Mouse (Mus musculus): ENCODE measurements around the gene Nrbf2. TPM values are rescaled to one million over a fixed set of nuclear protein-coding genes. Genes with fewer than 3 reads are reported as not detected.

Gene Nrbf2
- polyA plus RNA-seq, 1 experiment from 2014 or later: 42.5 TPM

DNA sequence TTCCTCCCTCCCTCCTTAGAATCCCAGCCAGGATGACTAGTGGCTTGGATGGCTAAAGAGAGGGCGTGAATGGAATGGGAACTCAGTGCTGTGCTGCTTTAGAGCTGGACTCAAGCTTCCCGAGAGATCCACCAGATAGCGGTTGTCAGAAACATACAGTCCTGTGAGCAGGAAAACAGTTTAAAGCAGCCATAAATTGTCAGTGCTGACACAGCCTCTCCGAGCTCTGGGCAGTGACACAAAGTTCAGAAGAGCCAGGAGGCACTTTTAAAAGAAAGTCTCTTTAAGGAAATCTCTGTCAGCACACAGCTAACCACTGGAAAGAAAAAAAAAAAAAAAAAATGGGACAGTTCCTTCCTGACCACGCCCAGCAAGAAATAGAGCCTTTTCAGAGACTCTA lies 32.8 kb downstream of the Nrbf2 start:
- Histone ChIP-seq H3K4me2 (no peak overlapping the region), H3K27ac (no peak overlapping the region), H3K4me1 (replicated peaks) (no peaks in the 10 kb centered on the region), H3K9me3 (no peaks in the 10 kb centered on the region; the same call in 1 of the 2 replicates), H3K9ac (replicated peaks) (no peak overlapping the region), H3K27me3 (no peaks in the 10 kb centered on the region), H3K4me3 (replicated peaks) (no peak overlapping the region), H3K36me3 (peaks cover 81% of the 10 kb centered on the region)
- WGBS: 60% methylated on average over 5 of the region's 5 CpGs
- no peak for ATAC-seq (ENCODE audit: insufficient number of reproducible peaks, insufficient read depth, low FRiP score, low TSS enrichment, low read depth)

DNA sequence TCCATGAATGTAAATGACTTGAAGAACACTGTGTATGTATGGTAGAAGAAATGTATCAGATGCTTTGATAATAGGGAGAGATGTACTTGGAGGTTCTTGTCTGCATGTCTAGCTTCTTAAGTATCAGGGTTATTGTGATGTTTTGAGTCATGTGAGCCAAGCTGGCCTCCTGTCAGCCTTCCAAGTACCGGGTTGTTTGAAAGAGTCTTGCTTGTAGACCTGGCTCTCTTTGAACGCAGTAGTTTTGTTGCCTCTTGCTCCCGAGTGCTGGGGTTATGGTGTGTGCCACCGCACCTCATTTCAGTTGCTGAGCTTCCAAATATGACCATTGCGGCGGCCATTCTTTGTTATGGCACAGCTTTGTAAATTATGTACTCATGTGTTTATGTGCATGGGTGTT lies 34.3 kb downstream of the Nrbf2 start:
- Histone ChIP-seq H3K27me3 (no peaks in the 10 kb centered on the region), H3K27ac (no peak overlapping the region), H3K9me3 (peaks cover 5% of the 10 kb centered on the region), H3K9ac (replicated peaks) (no peak overlapping the region), H3K4me3 (replicated peaks) (no peak overlapping the region), H3K4me2 (no peak overlapping the region), H3K36me3 (peaks cover 83% of the 10 kb centered on the region), H3K4me1 (replicated peaks) (no peaks in the 10 kb centered on the region)
- WGBS: 93% methylated on average over 6 of the region's 6 CpGs
- ATAC-seq (ENCODE audit: insufficient number of reproducible peaks, insufficient read depth, low FRiP score, low TSS enrichment, low read depth): no peak

DNA sequence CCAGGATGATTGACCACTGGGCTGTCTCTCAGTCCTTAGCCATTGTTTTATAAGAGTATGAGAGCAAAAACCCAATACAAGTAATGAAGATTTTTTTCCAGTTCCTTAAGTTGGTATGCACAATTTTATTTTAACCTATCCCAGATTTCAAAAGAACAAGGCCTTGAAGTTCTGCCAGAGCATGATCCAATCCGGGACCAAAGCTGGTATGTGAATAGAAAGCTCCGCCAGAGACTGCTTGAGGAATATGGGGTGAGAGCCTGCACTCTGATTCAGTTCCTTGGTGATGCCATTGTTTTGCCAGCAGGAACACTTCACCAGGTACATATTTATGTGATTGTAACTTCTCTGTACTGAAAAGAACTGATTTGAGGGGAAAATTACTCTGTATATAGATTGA lies 35.6 kb downstream of the Nrbf2 start:
- Histone ChIP-seq H3K4me3 (replicated peaks) (no peak overlapping the region), H3K27me3 (no peaks in the 10 kb centered on the region), H3K9me3 (peaks cover 5% of the 10 kb centered on the region), H3K27ac (no peak overlapping the region), H3K4me1 (replicated peaks) (no peaks in the 10 kb centered on the region), H3K36me3 (peaks cover 81% of the 10 kb centered on the region), H3K4me2 (no peak overlapping the region), H3K9ac (replicated peaks) (no peak overlapping the region)
- ATAC-seq (ENCODE audit: insufficient number of reproducible peaks, insufficient read depth, low FRiP score, low TSS enrichment, low read depth): no peak
- WGBS: 92% methylated on average over 2 of the region's 2 CpGs

DNA sequence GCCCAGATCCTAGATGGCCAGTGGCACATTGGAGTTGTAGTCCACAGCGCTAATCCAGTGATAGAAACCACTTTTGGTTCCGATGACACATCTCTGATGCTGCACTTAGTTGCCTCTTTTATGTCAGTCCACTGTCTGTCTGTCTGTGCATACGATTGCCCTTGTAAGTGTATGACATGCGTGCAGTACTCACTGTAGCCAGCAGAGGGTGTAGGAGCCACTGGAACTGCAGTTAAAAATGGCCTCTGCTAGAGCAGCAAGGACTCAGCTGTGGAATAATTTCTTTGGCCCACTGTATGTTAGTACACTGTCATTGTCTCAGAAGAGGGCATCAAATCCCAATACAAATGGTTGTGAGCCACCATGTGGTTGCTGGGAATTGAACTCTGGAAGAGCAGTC lies 38.0 kb downstream of the Nrbf2 start:
- H3K36me3 ChIP-seq: peaks cover 79% of the 10 kb centered on the region

DNA sequence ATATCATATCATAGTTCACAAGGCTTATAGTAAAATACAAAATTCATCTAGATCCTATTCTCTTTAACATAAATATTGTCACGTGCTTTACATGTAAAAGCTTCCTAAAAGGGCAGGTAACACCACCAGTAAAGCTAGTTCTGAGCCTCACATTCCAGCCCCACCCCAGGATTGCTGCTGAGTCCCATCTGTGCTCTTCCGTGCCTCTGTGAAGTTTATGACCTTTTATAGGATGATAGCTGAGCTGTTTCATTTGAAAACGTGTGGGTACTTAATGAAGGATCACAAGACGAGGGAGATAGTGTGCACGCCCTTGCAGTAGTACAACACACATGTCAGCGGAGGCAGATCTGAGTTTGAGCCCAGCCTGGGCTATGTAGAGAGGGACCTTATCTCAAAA lies 54.7 kb downstream of the Nrbf2 start:
- no peak overlapping the region for H3K27ac ChIP-seq
- H3K4me2 ChIP-seq: no peak overlapping the region
- no peaks in the 10 kb centered on the region for H3K9me3 ChIP-seq
- no peaks in the 10 kb centered on the region for H3K27me3 ChIP-seq
- no peak overlapping the region for H3K4me3 ChIP-seq (replicated peaks)
- no peak for ATAC-seq (ENCODE audit: insufficient number of reproducible peaks, insufficient read depth, low FRiP score, low TSS enrichment, low read depth)
- WGBS: 63% methylated on average over 6 of the region's 6 CpGs
- no peaks in the 10 kb centered on the region for H3K4me1 ChIP-seq (replicated peaks)
- H3K9ac ChIP-seq (replicated peaks): no peak overlapping the region
- H3K36me3 ChIP-seq: peaks cover 78% of the 10 kb centered on the region

More for the DNA sequence above, 38.0 kb downstream of the Nrbf2 start:
- Histone ChIP-seq H3K27ac (no peak overlapping the region), H3K27me3 (no peaks in the 10 kb centered on the region), H3K9ac (replicated peaks) (no peak overlapping the region), H3K4me1 (replicated peaks) (no peaks in the 10 kb centered on the region), H3K9me3 (peaks cover 5% of the 10 kb centered on the region), H3K4me3 (replicated peaks) (no peak overlapping the region), H3K4me2 (no peak overlapping the region)
- ATAC-seq (ENCODE audit: insufficient number of reproducible peaks, insufficient read depth, low FRiP score, low TSS enrichment, low read depth): no peak
- WGBS: 90% methylated on average over 4 of the region's 4 CpGs

DNA sequence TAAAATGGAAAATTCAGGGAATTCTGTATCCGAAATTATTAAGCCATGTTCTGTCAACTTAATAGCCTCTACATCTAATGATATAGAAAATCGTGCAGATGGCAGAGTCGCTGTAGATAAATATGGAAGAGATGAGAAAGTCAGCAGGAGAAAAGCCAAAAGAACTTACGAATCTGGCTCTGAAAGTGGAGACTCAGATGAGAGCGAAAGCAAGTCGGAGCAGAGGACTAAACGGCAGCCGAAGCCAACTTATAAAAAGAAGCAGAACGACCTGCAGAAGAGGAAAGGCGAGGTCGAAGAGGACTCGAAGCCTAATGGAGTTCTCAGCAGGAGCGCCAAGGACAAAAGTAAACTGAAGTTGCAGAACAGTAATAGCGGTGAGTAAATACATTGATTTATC lies 58.6 kb downstream of the Nrbf2 start:
- H3K4me2 ChIP-seq: no peak overlapping the region
- ATAC-seq (ENCODE audit: insufficient number of reproducible peaks, insufficient read depth, low FRiP score, low TSS enrichment, low read depth): no peak

DNA sequence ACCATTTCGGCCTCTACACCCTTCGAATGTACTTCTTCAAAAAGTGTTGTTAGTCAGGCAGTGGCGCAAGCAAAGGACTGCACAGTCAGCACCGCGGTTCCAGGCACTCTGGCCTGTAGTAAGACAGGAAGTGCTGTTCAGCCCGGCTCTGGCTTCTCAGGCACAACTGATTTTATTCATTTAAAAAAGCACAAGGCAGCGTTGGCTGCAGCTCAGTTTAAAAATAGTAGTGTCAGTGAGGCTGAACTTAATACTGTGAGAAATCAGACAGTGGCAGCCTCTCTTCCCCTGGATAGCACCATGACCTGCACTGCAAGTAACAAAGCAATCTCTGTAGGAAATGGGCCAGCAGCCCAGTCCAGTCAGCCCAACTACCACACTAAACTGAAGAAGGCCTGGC lies 59.0 kb downstream of the Nrbf2 start:
- H3K4me3 ChIP-seq (replicated peaks): no peak overlapping the region
- H3K27me3 ChIP-seq: no peaks in the 10 kb centered on the region
- ATAC-seq (ENCODE audit: insufficient number of reproducible peaks, insufficient read depth, low FRiP score, low TSS enrichment, low read depth): no peak
- H3K4me2 ChIP-seq: no peak overlapping the region
- H3K9ac ChIP-seq (replicated peaks): no peak overlapping the region
- H3K4me1 ChIP-seq (replicated peaks): no peaks in the 10 kb centered on the region
- no peaks in the 10 kb centered on the region for H3K9me3 ChIP-seq
- 82% methylated on average over 7 of the region's 7 CpGs for WGBS
- H3K36me3 ChIP-seq: peaks cover 66% of the 10 kb centered on the region
- H3K27ac ChIP-seq: no peak overlapping the region

More for the DNA sequence above, 58.6 kb downstream of the Nrbf2 start:
- Histone ChIP-seq H3K9me3 (no peaks in the 10 kb centered on the region), H3K9ac (replicated peaks) (no peak overlapping the region), H3K4me3 (replicated peaks) (no peak overlapping the region), H3K27ac (no peak overlapping the region), H3K27me3 (no peaks in the 10 kb centered on the region), H3K4me1 (replicated peaks) (no peaks in the 10 kb centered on the region), H3K36me3 (peaks cover 66% of the 10 kb centered on the region)
- WGBS: 93% methylated on average over 14 of the region's 14 CpGs

DNA sequence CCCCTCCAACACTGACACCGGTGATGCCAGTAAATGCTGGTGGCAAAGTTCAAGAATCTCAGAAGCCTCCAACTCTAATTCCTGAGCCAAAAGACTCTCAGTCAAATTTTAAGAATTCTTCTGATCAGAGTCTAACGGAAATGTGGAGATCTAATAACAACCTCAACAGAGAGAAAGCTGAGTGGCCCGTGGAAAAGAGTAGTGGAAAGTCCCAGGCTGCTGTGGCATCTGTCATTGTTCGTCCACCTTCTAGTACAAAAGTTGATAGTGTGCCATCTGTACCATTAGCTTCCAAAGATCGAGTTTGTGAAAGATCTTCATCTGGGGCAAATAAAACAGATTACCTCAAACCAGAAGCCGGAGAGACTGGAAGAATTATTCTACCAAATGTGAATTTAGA lies 59.6 kb downstream of the Nrbf2 start:
- Histone ChIP-seq H3K27me3 (no peaks in the 10 kb centered on the region), H3K27ac (no peak overlapping the region), H3K36me3 (peaks cover 65% of the 10 kb centered on the region), H3K9ac (replicated peaks) (no peak overlapping the region), H3K4me3 (replicated peaks) (no peak overlapping the region), H3K4me1 (replicated peaks) (no peaks in the 10 kb centered on the region), H3K9me3 (no peaks in the 10 kb centered on the region), H3K4me2 (no peak overlapping the region)
- ATAC-seq (ENCODE audit: insufficient number of reproducible peaks, insufficient read depth, low FRiP score, low TSS enrichment, low read depth): no peak
- WGBS: 91% methylated on average over 6 of the region's 6 CpGs

DNA sequence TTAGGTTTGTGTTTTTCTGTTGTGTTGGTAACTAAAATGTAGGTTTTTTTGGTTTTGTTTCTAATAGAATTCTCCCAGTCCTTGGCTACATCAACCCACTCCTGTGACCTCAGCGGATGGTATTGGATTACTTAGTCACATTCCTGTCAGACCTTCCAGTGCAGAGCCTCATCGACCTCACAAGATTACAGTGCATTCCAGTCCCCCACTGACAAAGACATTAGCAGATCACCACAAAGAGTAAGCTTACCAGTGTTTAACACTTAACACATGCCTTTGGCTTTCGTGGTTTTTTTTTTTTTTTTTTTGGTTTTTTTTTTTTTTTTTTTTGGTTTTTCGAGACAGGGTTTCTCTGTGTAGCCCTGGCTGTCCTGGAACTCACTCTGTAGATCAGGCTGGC lies 61.2 kb downstream of the Nrbf2 start:
- Histone ChIP-seq H3K27me3 (no peaks in the 10 kb centered on the region), H3K9me3 (no peaks in the 10 kb centered on the region), H3K9ac (replicated peaks) (no peak overlapping the region), H3K36me3 (peaks cover 69% of the 10 kb centered on the region), H3K4me3 (replicated peaks) (no peak overlapping the region), H3K4me2 (no peak overlapping the region), H3K4me1 (replicated peaks) (no peaks in the 10 kb centered on the region), H3K27ac (no peak overlapping the region)
- WGBS: 79% methylated on average over 3 of the region's 4 CpGs
- ATAC-seq (ENCODE audit: insufficient number of reproducible peaks, insufficient read depth, low FRiP score, low TSS enrichment, low read depth): no peak

DNA sequence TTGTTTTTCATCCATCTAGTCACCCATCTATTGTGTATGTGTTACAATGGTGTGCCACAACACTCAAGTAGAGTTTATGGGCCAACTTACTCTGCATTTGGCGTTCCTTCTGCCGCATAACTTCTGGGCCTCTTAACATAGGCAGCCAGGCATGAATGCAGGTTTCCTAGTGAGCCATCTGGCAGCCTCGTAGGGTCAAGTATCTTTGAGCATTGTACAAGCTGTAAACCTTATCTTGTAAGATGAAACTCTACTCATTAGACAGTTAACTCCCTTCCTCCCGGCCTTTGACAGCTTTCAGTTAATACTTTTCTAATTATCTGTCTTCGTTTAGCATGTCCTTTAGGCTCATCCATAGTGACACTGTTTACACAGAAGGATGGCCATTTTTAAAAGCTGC lies 63.8 kb downstream of the Nrbf2 start:
- H3K4me1 ChIP-seq (replicated peaks): no peaks in the 10 kb centered on the region
- 60% methylated on average over 5 of the region's 5 CpGs for WGBS
- ATAC-seq (ENCODE audit: insufficient number of reproducible peaks, insufficient read depth, low FRiP score, low TSS enrichment, low read depth): no peak
- no peak overlapping the region for H3K9ac ChIP-seq (replicated peaks)
- H3K4me3 ChIP-seq (replicated peaks): no peak overlapping the region
- H3K9me3 ChIP-seq: no peaks in the 10 kb centered on the region
- no peak overlapping the region for H3K27ac ChIP-seq
- H3K4me2 ChIP-seq: no peak overlapping the region
- no peaks in the 10 kb centered on the region for H3K27me3 ChIP-seq
- peaks cover 66% of the 10 kb centered on the region for H3K36me3 ChIP-seq

DNA sequence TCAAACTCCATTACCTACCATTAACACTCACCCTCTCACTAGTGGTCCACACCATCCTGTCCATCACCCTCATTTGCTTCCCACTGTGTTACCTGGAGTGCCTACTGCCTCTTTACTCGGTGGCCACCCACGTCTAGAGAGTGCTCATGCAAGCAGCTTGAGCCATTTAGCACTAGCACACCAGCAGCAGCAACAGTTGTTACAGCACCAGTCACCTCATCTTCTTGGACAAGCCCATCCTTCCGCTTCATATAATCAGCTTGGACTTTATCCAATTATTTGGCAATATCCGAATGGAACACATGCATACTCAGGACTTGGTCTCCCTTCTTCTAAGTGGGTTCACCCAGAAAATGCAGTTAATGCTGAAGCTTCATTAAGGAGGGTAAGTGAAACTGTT lies 64.9 kb downstream of the Nrbf2 start:
- no peaks in the 10 kb centered on the region for H3K4me1 ChIP-seq (replicated peaks)
- no peak overlapping the region for H3K9ac ChIP-seq (replicated peaks)
- no peak overlapping the region for H3K27ac ChIP-seq
- H3K36me3 ChIP-seq: peaks cover 56% of the 10 kb centered on the region
- no peak for ATAC-seq (ENCODE audit: insufficient number of reproducible peaks, insufficient read depth, low FRiP score, low TSS enrichment, low read depth)
- 90% methylated on average over 4 of the region's 4 CpGs for WGBS
- no peak overlapping the region for H3K4me2 ChIP-seq
- no peaks in the 10 kb centered on the region for H3K27me3 ChIP-seq
- H3K9me3 ChIP-seq: no peaks in the 10 kb centered on the region
- H3K4me3 ChIP-seq (replicated peaks): no peak overlapping the region

DNA sequence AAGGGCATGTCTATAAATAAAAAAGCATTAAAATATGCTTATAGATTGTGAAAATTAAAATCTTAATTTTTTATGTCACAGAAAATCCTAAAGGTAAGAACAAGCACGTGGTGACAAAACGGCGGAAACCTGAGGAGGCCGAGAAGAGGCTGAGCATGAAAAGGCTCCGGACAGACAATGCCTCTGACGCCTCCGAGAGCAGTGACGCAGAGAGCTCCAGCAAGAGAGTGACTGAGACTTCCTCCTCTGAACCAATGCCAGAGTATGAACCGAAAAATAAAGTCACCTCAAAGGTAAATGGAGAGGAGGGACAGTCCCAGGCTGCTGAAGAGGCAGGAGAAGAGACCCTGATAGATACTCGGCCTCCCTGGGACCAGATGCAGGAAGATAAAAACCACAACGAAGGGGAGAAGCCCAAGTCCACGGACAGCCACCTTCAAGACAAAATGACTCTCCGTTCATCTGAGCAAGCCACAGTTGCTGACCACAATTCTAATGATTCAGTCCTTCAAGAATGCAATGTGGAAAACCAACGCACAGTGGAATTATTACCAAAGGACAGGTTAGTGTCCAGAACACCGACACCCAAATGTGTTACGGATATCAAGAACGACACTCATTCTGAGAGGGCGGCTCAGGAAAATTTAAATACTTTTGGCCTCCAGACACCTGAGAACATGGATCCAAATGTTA lies 66.1 kb downstream of the Nrbf2 start:
- Histone ChIP-seq H3K36me3 (peaks cover 45% of the 10 kb centered on the region), H3K27ac (no peak overlapping the region)
- 93% methylated on average over 18 of the region's 18 CpGs for WGBS

More for the DNA sequence above, 66.1 kb downstream of the Nrbf2 start:
- Histone ChIP-seq H3K4me2 (no peak overlapping the region), H3K9me3 (no peaks in the 10 kb centered on the region), H3K4me1 (replicated peaks) (no peaks in the 10 kb centered on the region), H3K9ac (replicated peaks) (no peak overlapping the region), H3K4me3 (replicated peaks) (no peak overlapping the region), H3K27me3 (no peaks in the 10 kb centered on the region)
- no peak for ATAC-seq (ENCODE audit: insufficient number of reproducible peaks, insufficient read depth, low FRiP score, low TSS enrichment, low read depth)

All from limb, embryonic 12.5 days (tissue).